Comparison of ENCODE assay signal across 12 mouse cellular contexts in the genomic region with DNA sequence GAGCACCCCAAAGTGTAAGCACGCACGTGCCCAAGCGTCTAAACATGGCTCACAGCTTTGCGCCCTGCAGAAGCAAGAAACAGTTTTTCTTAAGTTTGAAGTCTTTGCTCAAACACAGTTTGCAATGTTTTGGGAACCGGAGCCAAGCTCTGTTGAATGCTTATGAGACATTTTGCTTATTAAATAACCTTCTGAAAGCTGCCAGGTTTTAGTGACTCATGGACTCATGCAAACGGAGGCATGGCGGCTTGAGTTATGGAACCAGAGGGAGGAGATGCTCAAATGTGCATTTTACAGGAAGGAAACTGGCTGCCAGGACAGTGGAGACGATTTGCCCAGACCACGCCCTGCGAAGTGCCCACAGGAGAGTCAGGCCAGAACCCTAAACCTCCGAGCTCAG.
A peak's percentile ranks its signal among the peaks of the same experiment; 100 is the strongest.
DNase-seq lines count a peak whose midpoint lies in the region; ATAC-seq and TF ChIP-seq lines count a peak whose summit lies in the region.
"Had no signal": no experiment of that assay in that cellular context is flagged by ENCODE, and none has a peak within 500 bp of the region (broad histone marks: within the 10 kb centered on the region; RNA-seq: fewer than 3 reads in every experiment).

No protein-coding gene starts in this region.

- TF ChIP-seq CTCF in intestine, postnatal 0 days (IDR thresholded peaks at IDR 0.05; ENCODE audit: low read depth) = no peak

- H3K9me3 ChIP-seq in intestine, embryonic 16.5 days (ENCODE audit: control insufficient read depth, low read length) = no peaks in the 10 kb centered on the region
- no peaks in the 10 kb centered on the region for H3K9me3 ChIP-seq in intestine, postnatal 0 days (ENCODE audit: control insufficient read depth)
- H3K9me3 ChIP-seq: forebrain, embryonic 10.5 days had no signal

- no peak overlapping the region for H3K4me3 ChIP-seq in intestine, embryonic 16.5 days (ENCODE audit: low read length)
- no peak overlapping the region for H3K4me3 ChIP-seq in intestine, postnatal 0 days (ENCODE audit: low read depth, low read length)
- H3K4me3 ChIP-seq in myocyte = peak overlapping the region; percentile 8
- H3K4me3 ChIP-seq: forebrain, embryonic 10.5 days had no signal

- H3ac ChIP-seq in myocyte (ENCODE audit: control insufficient read depth, insufficient read length) = no peak overlapping the region

- ATAC-seq in intestine, embryonic 16.5 days = no peak
- ATAC-seq in intestine, postnatal 0 days = no peak

- peaks cover 2% of the 10 kb centered on the region; the same call in 1 of the 2 replicates for H3K4me1 ChIP-seq in intestine, embryonic 16.5 days (ENCODE audit: control insufficient read depth, insufficient read depth, low read length)
- H3K4me1 ChIP-seq in intestine, postnatal 0 days (replicated peaks; ENCODE audit: control insufficient read depth, insufficient read depth, low read length) = no peaks in the 10 kb centered on the region; the same call in 1 of the 2 replicates
- H3K4me1 ChIP-seq: forebrain, embryonic 10.5 days had no signal

- no peak overlapping the region for H3K9ac ChIP-seq in intestine, embryonic 16.5 days (ENCODE audit: low read depth, low read length)
- H3K9ac ChIP-seq in intestine, postnatal 0 days (ENCODE audit: low read depth, low read length) = no peak overlapping the region

- no peak overlapping the region for H3K4me2 ChIP-seq in intestine, embryonic 16.5 days (ENCODE audit: low read depth, low read length)
- H3K4me2 ChIP-seq in intestine, postnatal 0 days (replicated peaks; ENCODE audit: low read depth) = no peak overlapping the region
- peak overlapping the region; percentile 94 for H3K4me2 ChIP-seq in myocyte (ENCODE audit: low read depth)
- H3K4me2 ChIP-seq: liver, embryonic 11.5 days had no signal

- peak; percentile 23 to 77 for DNase-seq in adrenal gland, adult (ENCODE audit: inconsistent age in 2 of 2, low spot score in 1 of 2)
- no peak for DNase-seq in adrenal gland, adult 18-20 months (ENCODE audit: low spot score in 2 of 2)
- peak; percentile 22 to 31 for DNase-seq in right cerebral cortex, adult 2 months (ENCODE audit: low spot score in 2 of 2)
- DNase-seq in right cerebral cortex, postnatal 10 days (ENCODE audit: low spot score in 2 of 2) = no peak
- no peak for DNase-seq in cerebellum, adult 8-10 months
- DNase-seq: cerebellum, adult 18-20 months; thymus, adult 2 months had no signal

- no peaks in the 10 kb centered on the region for H3K79me2 ChIP-seq in myocyte (ENCODE audit: control insufficient read depth, insufficient read depth)

- peak overlapping the region; percentile 16; the same call in 1 of the 2 replicates for H3K27ac ChIP-seq in intestine, embryonic 16.5 days (ENCODE audit: low read length)
- no peak overlapping the region for H3K27ac ChIP-seq in intestine, postnatal 0 days (ENCODE audit: low read depth, low read length)
- H3K27ac ChIP-seq: forebrain, embryonic 10.5 days had no signal

- WGBS in intestine, embryonic 16.5 days = 73% methylated on average over 11 of the region's 11 CpGs
- WGBS in intestine, postnatal 0 days = 71% methylated on average over 11 of the region's 11 CpGs

- H3K36me3 ChIP-seq in intestine, embryonic 16.5 days (ENCODE audit: control insufficient read depth, insufficient read depth, low read length) = no peaks in the 10 kb centered on the region
- H3K36me3 ChIP-seq in intestine, postnatal 0 days (ENCODE audit: control insufficient read depth, insufficient read depth) = no peaks in the 10 kb centered on the region
- no peaks in the 10 kb centered on the region for H3K36me3 ChIP-seq in myocyte (ENCODE audit: control insufficient read depth, insufficient read depth)
- H3K36me3 ChIP-seq: forebrain, embryonic 10.5 days had no signal

- no peak for TF ChIP-seq POLR2A in myocyte (IDR thresholded peaks at IDR 0.05; ENCODE audit: insufficient read length, low read depth)

- no peaks in the 10 kb centered on the region for H3K27me3 ChIP-seq in intestine, embryonic 16.5 days (replicated peaks; ENCODE audit: control insufficient read depth, insufficient read depth, low read length)
- H3K27me3 ChIP-seq in intestine, postnatal 0 days (replicated peaks; ENCODE audit: control insufficient read depth, insufficient read depth, low read length) = no peaks in the 10 kb centered on the region
- H3K27me3 ChIP-seq in myocyte (ENCODE audit: control insufficient read depth, insufficient read depth, insufficient read length) = no peaks in the 10 kb centered on the region

TF ChIP-seq in myocyte, 11 proteins besides CTCF, POLR2A, EP300 and RAD21:
- TF ChIP-seq TCF12 (IDR thresholded peaks at IDR 0.05; ENCODE audit: insufficient read depth, poor library complexity, severe bottlenecking) (no peak), USF1 (IDR thresholded peaks at IDR 0.05; ENCODE audit: low read depth) (no peak), SRF (IDR thresholded peaks at IDR 0.05; ENCODE audit: control insufficient read depth, insufficient read length, low read depth) (no peak), CEBPB (IDR thresholded peaks at IDR 0.05; ENCODE audit: insufficient read depth, poor library complexity, severe bottlenecking) (no peak), MYOG (IDR thresholded peaks at IDR 0.05; ENCODE audit: control insufficient read depth in 1 of 3, insufficient read depth in 1 of 3, insufficient read length in 2 of 3, low read depth in 2 of 3) (no peak), POLR2AphosphoS2 (IDR thresholded peaks at IDR 0.05; ENCODE audit: insufficient read length, low read depth) (no peak), REST (IDR thresholded peaks at IDR 0.05; ENCODE audit: insufficient read depth, insufficient read length) (no peak), TCF3 (IDR thresholded peaks at IDR 0.05; ENCODE audit: insufficient read length, low read depth) (no peak), MAX (IDR thresholded peaks at IDR 0.05; ENCODE audit: low read depth) (no peak), MYOD1 (IDR thresholded peaks at IDR 0.05; ENCODE audit: control insufficient read depth in 1 of 3, insufficient read length in 2 of 3, low read depth in 2 of 3) (no peak)

Comparison
In these comparisons a context has a peak if more than half of its experiments do, and no peak if none do; other contexts are left out.
1. DNase-seq: peak in adrenal gland, adult (2 of 2) and right cerebral cortex, adult 2 months (2 of 2); none in adrenal gland, adult 18-20 months (0 of 2), right cerebral cortex, postnatal 10 days (0 of 2) and cerebellum, adult 8-10 months (single experiment).